Mouse (Mus musculus): ENCODE results near the gene Rpa1. TPM values are rescaled to one million over a fixed set of nuclear protein-coding genes. Genes with fewer than 3 reads are reported as not detected.
"Not testable (repeated sequence)": the region's sequence is repeated elsewhere in the genome, so short reads cannot be mapped to it uniquely, and the experiment has no call there.

Gene Rpa1
- total RNA-seq (2014; rRNA removed) (19.9 and 21.4 TPM in 2 replicates), polyA plus RNA-seq (2012; rRNA removed) (10.3 and 10.5 TPM in 2 replicates)

DNA sequence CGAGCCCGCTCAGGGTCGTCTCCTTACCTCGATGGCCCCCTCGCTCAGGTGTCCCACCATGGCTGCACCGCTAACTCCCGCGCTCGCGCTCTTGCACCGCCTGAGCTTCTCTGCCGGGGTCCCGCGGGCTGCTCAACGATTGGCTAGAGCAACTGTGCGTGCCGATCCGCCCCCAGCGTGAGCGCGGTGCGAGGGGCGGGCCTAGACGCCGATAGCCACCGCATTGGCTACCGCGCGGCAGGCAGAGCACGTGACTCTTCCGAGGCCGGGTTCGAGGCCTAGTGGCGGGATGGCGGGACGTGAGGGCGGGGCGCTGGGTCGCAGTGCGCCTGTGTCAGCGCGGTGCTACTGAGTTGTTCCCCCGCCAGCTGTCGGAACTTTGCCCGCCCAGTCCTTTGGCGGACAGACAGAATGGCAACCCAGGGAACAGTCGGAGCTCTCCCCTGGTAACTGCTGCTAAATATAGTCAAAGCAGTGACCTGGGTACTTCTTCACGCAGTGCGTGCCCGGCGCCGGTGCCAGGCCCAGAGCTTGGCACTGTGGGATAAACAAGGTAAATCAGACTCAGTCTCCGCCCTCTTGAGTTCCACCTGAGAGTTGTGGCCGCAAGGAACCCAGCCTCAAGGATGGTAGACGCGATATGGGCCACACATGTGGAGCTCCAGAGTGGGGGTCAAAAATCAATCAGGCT, at the start of gene Rpa1, which contains the start of gene Smyd4:
Gene Rpa1 (minus strand): TSS at position 126 of the 691 bp plus-strand sequence.
Gene Smyd4 (plus strand): TSS at position 235 of the 691 bp plus-strand sequence.
- H3K4me1 ChIP-seq (ENCODE audit: control insufficient read depth, insufficient read depth, low read length), result peaks cover 5% of the 10 kb centered on the region; the same call in 1 of the 2 replicates
- no peaks in the 10 kb centered on the region for H3K36me3 ChIP-seq (ENCODE audit: control insufficient read depth, insufficient read depth, low read length)
- peak; percentile 60; the same call in 1 of the 2 replicates for TF ChIP-seq POLR2A (IDR thresholded peaks at IDR 0.05; ENCODE audit: extremely low read depth, insufficient read depth, low read length)
- TF ChIP-seq CTCF (IDR thresholded peaks at IDR 0.05; ENCODE audit: low read depth, low read length), result no peak
- H3K27me3 ChIP-seq (ENCODE audit: control insufficient read depth, insufficient read depth, low read length), result no peaks in the 10 kb centered on the region
- under 1% methylated on average over 56 of the region's 56 CpGs for WGBS
- H3K4me3 ChIP-seq (ENCODE audit: insufficient read depth, low read depth, low read length), result peak within 1 kb of the TSS; percentile 86
- H3K79me2 ChIP-seq (ENCODE audit: control insufficient read depth, insufficient read depth, low read length), result peaks cover 4% of the 10 kb centered on the region; the same call in 1 of the 2 replicates
- peak within 1 kb of the TSS; percentile 57 for H3K27ac ChIP-seq (replicated peaks; ENCODE audit: insufficient read depth, low read depth, low read length)
- H3K9ac ChIP-seq (ENCODE audit: low read depth, low read length), result peak within 1 kb of the TSS; percentile 83
- peak; percentile 91 for DNase-seq (ENCODE audit: extremely low read depth, low read depth, low spot score)

DNA sequence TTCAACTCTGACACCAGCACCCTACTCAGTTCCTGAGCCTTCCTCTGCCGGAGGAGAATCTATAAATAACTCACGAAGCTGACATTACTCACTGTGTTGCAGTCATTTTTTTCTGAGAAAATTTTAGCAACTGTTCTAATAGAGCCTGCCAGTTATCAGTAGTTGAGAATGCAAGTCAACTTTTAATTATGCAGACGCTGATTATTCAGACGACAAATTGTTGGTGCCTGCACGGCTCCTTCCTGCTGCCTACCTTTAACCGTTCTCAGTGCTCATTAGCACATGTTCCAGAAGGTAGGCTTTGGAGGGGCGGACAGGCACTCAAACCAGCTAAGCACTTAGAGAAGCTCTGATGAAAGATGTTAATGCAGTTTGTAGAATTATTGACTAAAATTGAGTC, 49.3 kb upstream of the Rpa1 start:
- DNase-seq (ENCODE audit: extremely low read depth, low read depth, low spot score), result no peak
- Histone ChIP-seq H3K27me3 (ENCODE audit: control insufficient read depth, insufficient read depth, low read length) (no peaks in the 10 kb centered on the region), H3K36me3 (ENCODE audit: control insufficient read depth, insufficient read depth, low read length) (no peaks in the 10 kb centered on the region), H3K27ac (replicated peaks; ENCODE audit: insufficient read depth, low read depth, low read length) (no peak overlapping the region), H3K4me3 (ENCODE audit: insufficient read depth, low read depth, low read length) (no peak overlapping the region), H3K4me1 (ENCODE audit: control insufficient read depth, insufficient read depth, low read length) (peaks cover 3% of the 10 kb centered on the region), H3K79me2 (ENCODE audit: control insufficient read depth, insufficient read depth, low read length) (no peaks in the 10 kb centered on the region), H3K9ac (ENCODE audit: low read depth, low read length) (no peak overlapping the region)
- TF ChIP-seq POLR2A (IDR thresholded peaks at IDR 0.05; ENCODE audit: extremely low read depth, insufficient read depth, low read length), result no peak
- no peak for TF ChIP-seq CTCF (IDR thresholded peaks at IDR 0.05; ENCODE audit: low read depth, low read length)
- 78% methylated on average over 7 of the region's 7 CpGs for WGBS

DNA sequence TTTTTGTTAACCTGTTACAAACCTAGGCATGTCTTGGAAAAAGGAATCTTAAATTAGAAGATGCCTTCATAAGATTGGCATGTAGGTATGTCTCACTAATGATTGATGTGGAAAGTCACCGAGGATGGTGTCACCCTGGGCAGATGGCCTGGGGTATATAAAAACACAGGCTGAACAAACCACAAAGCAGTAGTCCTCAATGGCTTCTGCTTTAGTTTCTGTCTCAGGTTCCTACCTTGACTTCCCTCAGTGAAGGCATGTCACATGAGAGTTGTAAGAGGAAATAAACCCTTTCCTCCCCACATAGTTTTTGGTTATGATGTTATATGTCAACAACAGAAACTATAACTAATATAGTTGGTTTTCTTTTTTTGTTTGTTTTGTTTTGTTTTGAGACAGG, 47.5 kb upstream of the Rpa1 start:
- Histone ChIP-seq H3K27ac (replicated peaks; ENCODE audit: insufficient read depth, low read depth, low read length) (no peak overlapping the region), H3K27me3 (ENCODE audit: control insufficient read depth, insufficient read depth, low read length) (no peaks in the 10 kb centered on the region), H3K9ac (ENCODE audit: low read depth, low read length) (no peak overlapping the region), H3K79me2 (ENCODE audit: control insufficient read depth, insufficient read depth, low read length) (no peaks in the 10 kb centered on the region), H3K4me1 (ENCODE audit: control insufficient read depth, insufficient read depth, low read length) (no peaks in the 10 kb centered on the region), H3K36me3 (ENCODE audit: control insufficient read depth, insufficient read depth, low read length) (no peaks in the 10 kb centered on the region), H3K4me3 (ENCODE audit: insufficient read depth, low read depth, low read length) (no peak overlapping the region)
- no peak for DNase-seq (ENCODE audit: extremely low read depth, low read depth, low spot score)
- TF ChIP-seq CTCF (IDR thresholded peaks at IDR 0.05; ENCODE audit: low read depth, low read length) (no peak), POLR2A (IDR thresholded peaks at IDR 0.05; ENCODE audit: extremely low read depth, insufficient read depth, low read length) (no peak)
- 77% methylated on average over 1 of the region's 1 CpGs for WGBS

DNA sequence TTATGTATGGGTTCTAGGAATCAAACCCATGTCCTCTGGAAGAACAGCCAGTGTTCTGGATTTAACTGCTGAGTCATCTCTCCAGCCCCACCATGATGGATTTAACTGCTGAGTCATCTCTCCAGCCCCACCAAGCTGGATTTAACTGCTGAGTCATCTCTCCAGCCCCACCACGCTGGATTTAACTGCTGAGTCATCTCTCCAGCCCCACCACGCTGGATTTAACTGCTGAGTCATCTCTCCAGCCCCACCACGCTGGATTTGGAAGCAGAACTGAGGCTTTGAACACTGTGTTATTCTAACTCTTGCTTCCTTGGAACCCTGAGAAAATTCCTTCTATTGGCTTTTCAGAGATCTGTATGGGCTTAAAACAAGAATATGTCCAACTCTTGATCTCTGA, 35.4 kb upstream of the Rpa1 start:
- not testable (repeated sequence) for H3K4me3 ChIP-seq (ENCODE audit: insufficient read depth, low read depth, low read length); H3K27ac ChIP-seq (replicated peaks; ENCODE audit: insufficient read depth, low read depth, low read length); H3K4me1 ChIP-seq (ENCODE audit: control insufficient read depth, insufficient read depth, low read length); H3K27me3 ChIP-seq (ENCODE audit: control insufficient read depth, insufficient read depth, low read length); H3K9ac ChIP-seq (ENCODE audit: low read depth, low read length); H3K79me2 ChIP-seq (ENCODE audit: control insufficient read depth, insufficient read depth, low read length); H3K36me3 ChIP-seq (ENCODE audit: control insufficient read depth, insufficient read depth, low read length); DNase-seq (ENCODE audit: extremely low read depth, low read depth, low spot score)
- 65% methylated on average over 3 of the region's 3 CpGs for WGBS

DNA sequence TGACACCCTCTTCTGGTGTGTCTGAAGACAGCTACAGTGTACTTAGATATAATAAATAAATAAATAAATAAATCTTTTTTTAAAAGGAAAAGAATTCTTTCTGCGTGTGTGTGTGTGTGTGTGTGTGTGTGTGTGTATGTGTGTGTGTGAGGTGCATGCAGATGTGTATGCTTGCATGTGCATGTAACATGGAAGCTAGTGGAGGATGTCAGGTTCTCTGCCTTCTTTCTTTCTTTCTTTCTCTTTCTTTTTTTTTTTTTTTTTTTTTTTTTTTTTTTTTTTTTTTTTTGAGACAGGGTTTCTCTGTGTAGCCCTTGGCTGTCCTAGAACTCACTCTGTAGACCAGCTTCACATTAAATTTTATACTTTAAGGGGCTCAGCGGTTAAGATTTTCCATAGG, 30.7 kb upstream of the Rpa1 start:
- WGBS, result 93% methylated on average over 2 of the region's 2 CpGs
- H3K36me3 ChIP-seq (ENCODE audit: control insufficient read depth, insufficient read depth, low read length); H3K4me3 ChIP-seq (ENCODE audit: insufficient read depth, low read depth, low read length); H3K27ac ChIP-seq (replicated peaks; ENCODE audit: insufficient read depth, low read depth, low read length); H3K9ac ChIP-seq (ENCODE audit: low read depth, low read length); H3K79me2 ChIP-seq (ENCODE audit: control insufficient read depth, insufficient read depth, low read length); DNase-seq (ENCODE audit: extremely low read depth, low read depth, low spot score); H3K27me3 ChIP-seq (ENCODE audit: control insufficient read depth, insufficient read depth, low read length); H3K4me1 ChIP-seq (ENCODE audit: control insufficient read depth, insufficient read depth, low read length): not testable (repeated sequence)

DNA sequence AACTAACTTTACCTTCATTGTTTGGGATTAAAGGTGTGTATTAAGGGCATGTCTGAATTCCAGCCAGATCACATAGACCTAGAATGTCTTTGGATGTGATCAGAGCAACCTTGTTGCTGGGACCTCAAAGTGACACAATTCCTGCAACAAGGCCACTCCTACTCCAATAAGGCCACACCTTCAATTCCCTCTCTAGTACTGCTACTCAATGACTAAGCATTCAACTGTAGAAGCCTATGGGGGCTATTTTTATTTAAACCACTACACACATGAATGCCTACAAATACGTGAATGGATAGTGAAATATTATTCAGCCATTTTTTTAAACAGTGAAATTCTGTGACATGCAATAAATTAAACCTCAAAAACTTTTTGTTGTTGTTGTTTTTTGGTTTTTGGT, 29.0 kb upstream of the Rpa1 start:
- Histone ChIP-seq H3K27ac (replicated peaks; ENCODE audit: insufficient read depth, low read depth, low read length) (no peak overlapping the region), H3K27me3 (ENCODE audit: control insufficient read depth, insufficient read depth, low read length) (no peaks in the 10 kb centered on the region), H3K4me1 (ENCODE audit: control insufficient read depth, insufficient read depth, low read length) (no peaks in the 10 kb centered on the region), H3K9ac (ENCODE audit: low read depth, low read length) (no peak overlapping the region), H3K79me2 (ENCODE audit: control insufficient read depth, insufficient read depth, low read length) (no peaks in the 10 kb centered on the region), H3K4me3 (ENCODE audit: insufficient read depth, low read depth, low read length) (no peak overlapping the region), H3K36me3 (ENCODE audit: control insufficient read depth, insufficient read depth, low read length) (no peaks in the 10 kb centered on the region)
- DNase-seq (ENCODE audit: extremely low read depth, low read depth, low spot score), result no peak
- 91% methylated on average over 1 of the region's 1 CpGs for WGBS
- no peak for TF ChIP-seq POLR2A (IDR thresholded peaks at IDR 0.05; ENCODE audit: extremely low read depth, insufficient read depth, low read length)
- TF ChIP-seq CTCF (IDR thresholded peaks at IDR 0.05; ENCODE audit: low read depth, low read length), result no peak
